Mouse (Mus musculus) liver, adult (tissue): Measurements from ENCODE around the gene Stt3a.

Experiments used
- GATA4 ChIP-seq: IDR thresholded peaks from 2 replicates; pipeline ENCODE4 v1.6.1; 2014; ENCODE audit warnings: mild to moderate bottlenecking, low read length; ENCODE audit not compliant: insufficient replicate concordance

Gene Stt3a

GRCm38 (mm10) chr9:36768156-36769047, 923 bp upstream of the Stt3a start:
- no peak for TF ChIP-seq GATA4

- TF ChIP-seq GATA4: no peak
Measured at GRCm38 (mm10) chr9:36764378-36764777, 3.1 kb downstream of the Stt3a start.

GRCm38 (mm10) chr9:36727034-36727755, 40.3 kb downstream of the Stt3a start, which contains the start of gene Chek1:
Gene Chek1 (minus strand): TSS chr9:36727065.
- no peak for TF ChIP-seq GATA4

- no peak for TF ChIP-seq GATA4
Measured at GRCm38 (mm10) chr9:36726131-36727033, 41.1 kb downstream of the Stt3a start.

- TF ChIP-seq GATA4: no peak
Measured at GRCm38 (mm10) chr9:36716624-36717023, 50.9 kb downstream of the Stt3a start.

GRCm38 (mm10) chr9:36707304-36707703, 60.2 kb downstream of the Stt3a start:
- no peak for TF ChIP-seq GATA4

GRCm38 (mm10) chr9:36705923-36706322, 61.6 kb downstream of the Stt3a start:
- no peak for TF ChIP-seq GATA4

- TF ChIP-seq GATA4: no peak
Measured at GRCm38 (mm10) chr9:36694276-36694675, 73.2 kb downstream of the Stt3a start.

- no peak for TF ChIP-seq GATA4
Measured at GRCm38 (mm10) chr9:36692920-36693319, 74.6 kb downstream of the Stt3a start, which contains the start of gene Acrv1. Gene Acrv1 (plus strand): TSS chr9:36693220.

GRCm38 (mm10) chr9:36687329-36687728, 80.2 kb downstream of the Stt3a start:
- TF ChIP-seq GATA4: no peak

- TF ChIP-seq GATA4: no peak
Measured at GRCm38 (mm10) chr9:36681424-36681823, 86.1 kb downstream of the Stt3a start.
